Mouse (Mus musculus) C2C12 (cell line): Measurements from ENCODE around the gene 2810408A11Rik.

ENCODE experiments used
- CEBPB ChIP-seq: IDR thresholded peaks from one replicate; pipeline ENCODE4 v1.6.1; 2011; ENCODE audit warnings: low read depth, mild to moderate bottlenecking, control low read depth, moderate library complexity
- CTCF ChIP-seq: IDR thresholded peaks from one replicate; pipeline ENCODE4 v1.5.1; 2011; ENCODE audit not compliant: control insufficient read depth, insufficient read depth, insufficient read length
- MYOD1 ChIP-seq: IDR thresholded peaks from one replicate; pipeline ENCODE4 v1.6.1; 2011; ENCODE audit warnings: low read depth; ENCODE audit not compliant: control insufficient read depth, insufficient read length
- USF1 ChIP-seq: IDR thresholded peaks from one replicate; pipeline ENCODE4 v1.6.1; 2011; ENCODE audit warnings: low read depth, mild to moderate bottlenecking, control low read depth, moderate library complexity

DNA sequence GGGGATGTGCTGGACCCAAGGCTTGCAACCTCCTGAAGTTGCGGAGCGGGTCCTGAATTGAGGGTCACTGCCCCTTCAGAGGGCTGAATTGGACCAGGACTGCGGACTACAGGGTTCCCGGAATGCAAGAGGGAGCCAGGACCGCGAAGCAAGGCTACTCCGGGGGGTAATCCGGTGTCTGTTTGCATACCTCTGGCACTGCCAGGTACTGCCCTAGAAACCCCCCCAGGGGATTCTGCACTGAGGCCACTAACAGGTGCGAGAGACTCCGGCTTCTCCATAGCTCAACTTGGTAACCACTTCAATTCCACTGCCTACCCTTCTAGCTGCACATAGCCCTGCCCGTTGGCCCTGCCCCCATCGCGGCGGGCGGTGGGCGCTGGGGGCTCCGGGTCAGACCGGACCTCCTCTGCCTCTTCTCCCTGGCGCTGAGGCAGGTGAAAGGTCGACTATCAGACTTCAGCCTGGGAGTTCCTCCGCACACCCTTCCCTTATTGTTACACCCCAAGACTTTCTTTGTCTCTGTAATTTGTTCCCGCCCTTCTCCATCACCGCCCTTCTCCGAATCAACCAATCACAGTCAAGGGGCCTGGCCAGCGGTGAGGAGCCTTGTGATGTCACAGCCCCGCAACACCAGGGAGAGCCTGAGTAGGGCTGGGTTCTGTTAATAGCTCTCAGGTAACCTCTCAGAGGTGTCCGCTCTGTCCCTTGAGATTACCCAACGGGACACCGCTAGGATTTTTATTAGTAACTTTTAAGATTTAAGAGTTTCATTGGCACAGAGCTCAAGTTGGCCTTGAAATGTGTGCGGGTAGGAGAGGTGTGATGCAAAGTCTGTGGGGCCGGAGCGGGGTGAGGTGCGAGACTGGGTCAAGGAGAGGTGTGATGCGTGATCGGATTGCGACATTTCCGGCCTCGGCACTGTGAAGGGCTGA, at the start of gene 2810408A11Rik, which contains the start of gene Neurl4:
- no peak for TF ChIP-seq CTCF
- TF ChIP-seq USF1 = no peak
- peak; percentile 80 for TF ChIP-seq CEBPB
- TF ChIP-seq MYOD1 = no peak
